Mouse (Mus musculus): ENCODE measurements around the gene Washc4.
A peak's percentile ranks its signal among the peaks of the same experiment; 100 is the strongest.

Gene Washc4

DNA sequence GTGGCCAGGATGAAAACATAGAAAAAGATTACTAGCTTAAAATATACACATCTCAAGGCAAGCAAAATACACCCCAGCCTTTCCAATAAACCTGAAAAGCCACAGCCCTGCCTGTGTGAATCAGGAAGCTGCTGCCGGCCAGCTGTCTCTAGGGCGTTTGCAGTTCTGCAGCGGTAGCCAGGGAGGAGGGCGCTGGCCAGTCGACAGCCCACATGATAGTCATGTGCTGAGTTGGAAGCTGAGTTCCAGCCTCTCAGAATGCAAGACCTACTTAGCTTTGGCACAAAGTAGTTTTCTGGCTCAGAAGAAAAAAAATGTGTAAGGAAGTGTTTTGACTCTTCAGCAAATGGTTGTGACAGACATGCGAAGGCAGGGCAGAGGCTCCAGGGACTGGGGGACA is 93.7 kb downstream of the Washc4 start:
- DNase-seq (ENCODE audit: low read depth) = no peak

DNA sequence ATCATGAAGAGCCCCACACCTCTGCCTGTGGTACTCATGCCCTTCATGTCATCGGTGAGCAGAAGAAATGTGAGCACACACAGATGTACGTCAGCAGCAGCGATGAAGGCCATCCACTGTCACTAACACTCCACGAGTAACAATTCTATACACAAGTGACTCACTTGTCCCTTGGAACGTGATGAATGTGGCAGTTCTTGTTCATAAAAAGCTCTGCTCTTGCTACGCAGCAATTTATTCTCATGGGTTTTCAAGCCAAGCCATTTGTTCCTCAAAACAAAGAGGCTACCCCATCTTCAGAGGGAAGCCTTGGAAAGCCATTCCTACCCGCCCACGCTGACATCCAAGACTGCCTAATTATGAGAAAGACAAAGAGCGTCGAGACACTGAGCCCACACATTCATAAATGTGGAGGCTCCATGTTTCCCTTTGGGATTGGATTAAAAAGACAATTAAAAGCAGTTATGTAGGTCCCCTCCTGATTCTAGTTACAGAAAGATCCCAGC is 96.4 kb downstream of the Washc4 start:
- DNase-seq (ENCODE audit: low read depth) = no peak

DNA sequence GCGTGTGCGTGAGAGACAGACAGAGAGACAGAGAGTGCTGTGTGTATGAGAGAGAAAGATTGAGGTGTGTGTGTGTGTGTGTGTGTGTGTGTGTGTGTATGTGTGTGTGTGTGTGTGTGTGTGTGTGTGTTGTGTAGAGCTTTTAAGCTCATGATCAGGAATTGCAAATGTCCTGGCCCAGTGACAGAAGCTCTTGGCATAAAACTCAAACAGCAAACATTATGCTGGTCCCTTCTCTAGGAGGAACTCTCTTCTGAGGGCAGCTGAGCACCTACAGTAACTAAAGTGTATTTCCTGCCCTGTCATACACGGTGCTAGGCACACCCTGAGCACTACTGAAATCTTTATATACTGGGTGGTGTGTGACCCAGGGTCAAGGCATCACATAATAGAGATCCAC is 98.1 kb downstream of the Washc4 start:
- DNase-seq (ENCODE audit: low read depth) = no peak

GRCm38 (mm10) chr10:83644167-83644566 is 100.6 kb downstream of the Washc4 start:
- peak; percentile 55 for DNase-seq (ENCODE audit: low read depth)

GRCm38 (mm10) chr10:83644865-83645715 is 101.5 kb downstream of the Washc4 start:
- peak; percentile 31 for DNase-seq (ENCODE audit: low read depth)

DNA sequence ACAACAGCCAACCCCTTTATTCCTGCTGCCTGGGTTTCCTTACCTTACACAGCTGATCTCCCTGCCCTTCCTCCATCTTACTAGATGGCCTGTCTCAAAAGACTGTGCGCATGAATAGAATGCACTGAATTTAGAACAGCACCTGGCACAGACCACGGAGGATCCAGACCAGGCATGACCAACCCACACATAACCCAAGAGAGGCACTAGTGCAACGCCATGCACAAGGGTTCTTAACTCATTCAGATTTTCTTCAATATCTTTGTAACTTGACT is 102.1 kb downstream of the Washc4 start:
- no peak for DNase-seq (ENCODE audit: low read depth)
